Mouse (Mus musculus): Measurements from ENCODE around the gene Tmem59. TPM values are rescaled to one million over a fixed set of nuclear protein-coding genes. Genes with fewer than 3 reads are reported as not detected.

Tmem59 gene
- total and polyA plus RNA-seq, 3 experiments, result 50.7 to 71.8 (median 68.5) TPM

- no peak for TF ChIP-seq TCF12 (IDR thresholded peaks at IDR 0.05; ENCODE audit: low read depth, low read length)
- no peak for TF ChIP-seq POLR2AphosphoS2 (IDR thresholded peaks at IDR 0.05; ENCODE audit: low read depth, low read length)
- no peak for TF ChIP-seq TBP (conservative IDR thresholded peaks at IDR 0.05; ENCODE audit: low read depth, low read length)
- no peak for TF ChIP-seq CTCF (conservative IDR thresholded peaks at IDR 0.05 in 1 of 2, IDR thresholded peaks at IDR 0.05 in 1 of 2; ENCODE audit: low read depth in 2 of 2, low read length in 2 of 2)
- no peak for TF ChIP-seq HCFC1 (IDR thresholded peaks at IDR 0.05; ENCODE audit: low read depth, low read length)
- TF ChIP-seq MAFK (IDR thresholded peaks at IDR 0.05; ENCODE audit: insufficient replicate concordance, low read length), result no peak
- no peak for TF ChIP-seq ETS1 (conservative IDR thresholded peaks at IDR 0.05; ENCODE audit: low read depth, low read length)
- no peak for TF ChIP-seq MYC (IDR thresholded peaks at IDR 0.05; ENCODE audit: low read depth, low read length)
- no peak for TF ChIP-seq CHD1 (IDR thresholded peaks at IDR 0.05; ENCODE audit: low read depth, low read length)
- TF ChIP-seq PAX5 (IDR thresholded peaks at IDR 0.05; ENCODE audit: low read length), result no peak
- in situ Hi-C loops (cut with MboI; ENCODE audit: low pct_ligation_motif_present, low pct_unique_long_range_greater_than_20kb, low sequenced_read_pairs), result loop anchor here (10.0 to 25.0 kb wide), 2 partner anchors 325 to 523 kb away; no protein-coding TSS in a partner anchor
- Histone ChIP-seq H3K36me3 (replicated peaks in 1 of 2; ENCODE audit: control insufficient read depth in 1 of 2, insufficient read depth in 1 of 2, low read length in 1 of 2) (peaks cover 50 to 94% of the 10 kb centered on the region in 2 experiments), H3K4me2 (ENCODE audit: insufficient read depth, low read depth, poor library complexity, severe bottlenecking) (no peak overlapping the region), H3K79me2 (replicated peaks; ENCODE audit: control insufficient read depth, extremely low read depth, insufficient read depth, poor library complexity, severe bottlenecking) (no peaks in the 10 kb centered on the region), H3K9ac (ENCODE audit: insufficient read depth, low read depth) (no peak overlapping the region), H3K27ac (ENCODE audit: insufficient read depth, low read depth) (no peak overlapping the region), H3K4me1 (ENCODE audit: control insufficient read depth in 1 of 2, insufficient read depth in 2 of 2) (peaks cover 0 to 4% of the 10 kb centered on the region in 2 experiments; a peak in 1 of 4 replicates), H3K9me3 (replicated peaks; ENCODE audit: low read length) (no peaks in the 10 kb centered on the region), H3K27me3 (replicated peaks) (no peaks in the 10 kb centered on the region), H3K4me3 (replicated peaks in 1 of 3; ENCODE audit: low read depth in 2 of 3, low read length in 2 of 3, poor library complexity in 1 of 3) (no peak overlapping the region)
- DNase-seq (ENCODE audit: extremely low read depth), result no peak
- dilution Hi-C loops (cut with MboI; ENCODE audit: extremely low pct_ligation_motif_present, extremely low pct_unique_long_range_greater_than_20kb, low sequenced_read_pairs), result no loop called here
Observed at GRCm38 (mm10) chr4:107160181-107160580, 18.0 kb upstream of the Tmem59 start.

- no peak for DNase-seq (ENCODE audit: extremely low read depth)
- Histone ChIP-seq H3K4me1 (ENCODE audit: control insufficient read depth in 1 of 2, insufficient read depth in 2 of 2) (peaks cover 0 to 4% of the 10 kb centered on the region in 2 experiments; a peak in 1 of 4 replicates), H3K4me3 (replicated peaks in 1 of 3; ENCODE audit: low read depth in 2 of 3, low read length in 2 of 3, poor library complexity in 1 of 3) (no peak overlapping the region), H3K27me3 (replicated peaks) (no peaks in the 10 kb centered on the region), H3K27ac (ENCODE audit: insufficient read depth, low read depth) (no peak overlapping the region), H3K4me2 (ENCODE audit: insufficient read depth, low read depth, poor library complexity, severe bottlenecking) (no peak overlapping the region), H3K9me3 (replicated peaks; ENCODE audit: low read length) (no peaks in the 10 kb centered on the region), H3K36me3 (replicated peaks in 1 of 2; ENCODE audit: control insufficient read depth in 1 of 2, insufficient read depth in 1 of 2, low read length in 1 of 2) (peaks cover 40 to 85% of the 10 kb centered on the region in 2 experiments), H3K9ac (ENCODE audit: insufficient read depth, low read depth) (no peak overlapping the region), H3K79me2 (replicated peaks; ENCODE audit: control insufficient read depth, extremely low read depth, insufficient read depth, poor library complexity, severe bottlenecking) (no peaks in the 10 kb centered on the region)
- in situ Hi-C loops (cut with MboI; ENCODE audit: low pct_ligation_motif_present, low pct_unique_long_range_greater_than_20kb, low sequenced_read_pairs), result loop anchor here (10.0 to 25.0 kb wide), 2 partner anchors 329 to 526 kb away; no protein-coding TSS in a partner anchor
- TF ChIP-seq SIN3A (IDR thresholded peaks at IDR 0.05; ENCODE audit: low read length) (no peak), ZKSCAN1 (IDR thresholded peaks at IDR 0.05; ENCODE audit: borderline replicate concordance, low read depth, low read length) (no peak), RAD21 (IDR thresholded peaks at IDR 0.05; ENCODE audit: low read depth, low read length) (no peak), CHD1 (IDR thresholded peaks at IDR 0.05; ENCODE audit: low read depth, low read length) (no peak), SMC3 (IDR thresholded peaks at IDR 0.05; ENCODE audit: low read depth, low read length) (no peak), HCFC1 (IDR thresholded peaks at IDR 0.05; ENCODE audit: low read depth, low read length) (no peak), JUND (conservative IDR thresholded peaks at IDR 0.05; ENCODE audit: low read depth, low read length) (no peak), MAFK (IDR thresholded peaks at IDR 0.05; ENCODE audit: insufficient replicate concordance, low read length) (no peak), ETS1 (conservative IDR thresholded peaks at IDR 0.05; ENCODE audit: low read depth, low read length) (no peak), PAX5 (IDR thresholded peaks at IDR 0.05; ENCODE audit: low read length) (no peak), CHD2 (IDR thresholded peaks at IDR 0.05; ENCODE audit: low read length) (no peak), UBTF (IDR thresholded peaks at IDR 0.05; ENCODE audit: low read depth, low read length) (no peak)
- dilution Hi-C loops (cut with MboI; ENCODE audit: extremely low pct_ligation_motif_present, extremely low pct_unique_long_range_greater_than_20kb, low sequenced_read_pairs), result no loop called here
Observed at GRCm38 (mm10) chr4:107163341-107163740, 14.9 kb upstream of the Tmem59 start.
